Mouse (Mus musculus) CD4-positive, CD25-positive, alpha-beta regulatory T cell, adult 9 weeks (primary cell): ENCODE data around the gene Gm364. TPM values are rescaled to one million over a fixed set of nuclear protein-coding genes. Genes with fewer than 3 reads are reported as not detected.

ENCODE experiments used
- polyA plus RNA-seq: library from polyadenylated mRNA; unstranded; fragments of 100-300 nt; shearing (Covaris generic); gene quantifications from one replicate; pipeline ENCODE4 v1.2.1, GENCODE M21; 2017

Gm364 gene
- polyA plus RNA-seq: not detected

DNA sequence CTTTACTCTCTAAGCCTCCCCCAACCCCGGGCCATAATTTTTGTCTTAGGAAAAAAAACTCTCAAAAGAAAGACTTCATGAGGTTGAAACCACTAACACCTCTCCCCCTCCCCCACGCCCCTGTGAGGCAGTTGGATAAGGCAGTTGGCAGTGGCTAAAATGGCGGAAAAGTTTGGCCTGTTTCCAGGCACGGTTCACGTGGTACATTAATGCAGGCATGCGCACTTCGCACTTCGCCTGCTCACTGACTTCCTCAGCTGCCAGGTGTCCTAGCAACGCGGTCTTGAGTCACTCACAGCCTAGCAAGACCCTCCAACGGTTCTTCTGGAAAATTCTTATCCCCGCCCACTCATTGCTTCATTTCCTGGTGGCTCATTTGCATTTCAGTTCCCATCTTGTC lies at the start of gene Gm364:
Gene Gm364 (plus strand): TSS at position 386 of the 400 bp plus-strand sequence.

DNA sequence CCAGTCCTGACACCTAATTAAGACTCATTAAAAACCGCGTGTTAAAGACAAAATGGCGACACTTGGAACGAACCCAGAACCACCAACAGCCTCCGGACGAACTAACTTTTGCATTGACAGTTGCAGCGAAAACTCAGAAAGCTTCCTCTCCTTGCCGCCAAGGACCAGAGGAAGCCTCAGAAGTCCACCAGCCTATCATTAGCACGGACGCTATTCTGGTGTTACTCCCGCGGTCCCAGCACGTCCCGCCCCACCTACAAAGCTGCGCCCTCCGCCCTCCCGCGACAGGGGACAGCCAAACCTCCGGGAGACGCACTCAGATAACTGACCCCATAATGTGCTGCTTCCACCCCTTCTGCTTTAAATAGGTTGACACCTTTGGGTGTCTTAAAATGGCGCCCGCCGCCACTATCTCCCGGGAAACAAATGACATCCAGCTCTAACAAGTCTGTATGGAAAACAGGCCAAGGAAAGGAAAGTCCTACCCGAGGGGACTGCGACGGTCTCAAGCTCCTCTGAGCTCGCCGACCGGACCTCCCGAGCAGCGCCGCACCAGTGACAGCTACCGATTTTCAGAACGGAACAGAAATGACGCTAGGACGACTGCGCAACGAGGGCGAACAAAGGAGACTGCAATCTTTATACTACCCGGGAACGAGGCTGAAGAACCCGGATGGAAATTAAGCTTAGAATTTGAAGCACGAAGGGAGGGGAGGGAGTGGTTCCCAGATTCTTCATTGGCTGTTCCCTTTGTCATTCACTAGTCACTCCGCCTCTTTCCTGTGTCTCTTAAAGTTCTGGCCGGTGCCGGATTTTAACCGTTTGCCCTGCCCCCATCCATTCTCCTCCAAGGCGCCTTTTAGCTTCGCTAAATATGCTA lies 16.3 kb upstream of the Gm364 start, which contains the start of gene Rbmx:
Gene Rbmx (minus strand): TSS at position 670 of the 880 bp plus-strand sequence.

DNA sequence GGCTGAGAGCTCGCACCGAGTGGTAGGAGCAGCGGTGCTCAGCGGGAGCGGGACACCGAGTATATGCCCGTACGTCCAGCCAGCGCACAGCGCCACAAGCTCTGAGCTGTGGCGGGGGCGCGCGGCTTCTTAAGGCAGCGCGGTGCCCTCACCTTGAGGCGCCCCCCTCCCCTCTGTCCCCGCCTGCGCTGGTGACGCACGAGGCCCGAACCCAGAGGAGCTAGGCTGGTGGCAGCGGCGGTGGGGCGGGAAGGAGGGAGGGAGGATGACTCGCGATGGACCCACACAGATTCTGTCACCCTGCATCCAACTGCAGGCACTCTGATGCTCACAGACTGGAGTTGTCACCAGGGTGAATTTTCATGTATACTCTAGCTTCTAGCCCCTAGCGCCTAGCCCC lies 94.7 kb downstream of the Gm364 start, which contains the start of gene Gpr101:
Gene Gpr101 (minus strand): TSS at position 124 of the 400 bp plus-strand sequence.

Other genes starting within 250 kb of the Gm364 start
- gene Cd40lg, start 197.0 kb upstream of the Gm364 start, polyA plus RNA-seq: 86.8 TPM
- gene Arhgef6, start 70.4 kb upstream of the Gm364 start, polyA plus RNA-seq: 143 TPM
- 88.4 TPM for gene Rbmx, start 16.1 kb upstream of the Gm364 start, polyA plus RNA-seq
- gene Gpr101, start 94.6 kb downstream of the Gm364 start, polyA plus RNA-seq: not detected